Mouse (Mus musculus): ENCODE data around the gene Dnah7a.

- TF ChIP-seq CTCF (IDR thresholded peaks at IDR 0.05; ENCODE audit: extremely low read depth, insufficient read depth, insufficient read length, insufficient replicate concordance) (no peak), POLR2A (IDR thresholded peaks at IDR 0.05; ENCODE audit: low read depth, low read length) (no peak)
Measured at GRCm38 (mm10) chr1:53639865-53640794, 66.5 kb downstream of the Dnah7a start.

Data from spleen, adult 2 months (tissue).